Mouse (Mus musculus): ENCODE data around the gene Pign. TPM values are rescaled to one million over a fixed set of nuclear protein-coding genes. Genes with fewer than 3 reads are reported as not detected.

Pign gene
- polyA plus RNA-seq, 1 experiment, result 13.0 TPM

GRCm38 (mm10) chr1:105492626-105493025 is 170.9 kb downstream of the Pign start:
- TF ChIP-seq GATA1 (IDR thresholded peaks at IDR 0.05; ENCODE audit: low read length), result no peak

DNA sequence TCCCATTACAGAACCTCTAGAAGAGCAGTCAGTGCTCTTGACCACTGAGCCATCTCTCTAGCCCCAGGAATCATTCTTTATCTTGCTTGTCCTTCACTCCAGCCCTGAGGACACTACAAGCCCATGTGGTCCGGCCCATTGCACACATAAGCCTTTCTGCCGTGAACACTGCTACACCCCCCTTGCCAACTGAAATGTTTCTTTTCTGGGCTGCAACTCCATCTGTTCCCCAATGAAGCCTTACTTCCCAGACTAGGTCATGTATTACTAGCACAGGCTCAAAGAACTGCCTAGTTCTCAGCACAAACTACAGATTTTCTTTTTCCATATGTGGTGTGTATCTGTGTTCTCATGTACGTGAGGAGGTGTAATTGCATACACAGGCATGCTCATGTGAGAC is 174.0 kb downstream of the Pign start:
- TF ChIP-seq GATA1 (IDR thresholded peaks at IDR 0.05; ENCODE audit: low read length), result no peak

- TF ChIP-seq GATA1 (IDR thresholded peaks at IDR 0.05; ENCODE audit: low read length), result no peak
These were observed 176.4 kb downstream of the Pign start for GRCm38 (mm10) chr1:105487037-105487436.

Other genes starting within 250 kb of the Pign start
- gene Relch, start 184 bp upstream of the Pign start, polyA plus RNA-seq (2012), result 38.0 and 46.4 TPM in 2 replicates
- not detected in 2 replicates for gene Tnfrsf11a, start 117.0 kb upstream of the Pign start, polyA plus RNA-seq (2012)

All from G1E-ER4 (cell line).